Mouse (Mus musculus): Measurements from ENCODE around the gene BC029722. TPM values are rescaled to one million over a fixed set of nuclear protein-coding genes. Genes with fewer than 3 reads are reported as not detected.

Gene BC029722
- total RNA-seq, 2 experiments from 2014 or later: 185 to 198 TPM

GRCm38 (mm10) chr2:155819449-155820251, 424 bp upstream of the BC029722 start:
- peak; percentile 46 to 49 for DNase-seq

DNA sequence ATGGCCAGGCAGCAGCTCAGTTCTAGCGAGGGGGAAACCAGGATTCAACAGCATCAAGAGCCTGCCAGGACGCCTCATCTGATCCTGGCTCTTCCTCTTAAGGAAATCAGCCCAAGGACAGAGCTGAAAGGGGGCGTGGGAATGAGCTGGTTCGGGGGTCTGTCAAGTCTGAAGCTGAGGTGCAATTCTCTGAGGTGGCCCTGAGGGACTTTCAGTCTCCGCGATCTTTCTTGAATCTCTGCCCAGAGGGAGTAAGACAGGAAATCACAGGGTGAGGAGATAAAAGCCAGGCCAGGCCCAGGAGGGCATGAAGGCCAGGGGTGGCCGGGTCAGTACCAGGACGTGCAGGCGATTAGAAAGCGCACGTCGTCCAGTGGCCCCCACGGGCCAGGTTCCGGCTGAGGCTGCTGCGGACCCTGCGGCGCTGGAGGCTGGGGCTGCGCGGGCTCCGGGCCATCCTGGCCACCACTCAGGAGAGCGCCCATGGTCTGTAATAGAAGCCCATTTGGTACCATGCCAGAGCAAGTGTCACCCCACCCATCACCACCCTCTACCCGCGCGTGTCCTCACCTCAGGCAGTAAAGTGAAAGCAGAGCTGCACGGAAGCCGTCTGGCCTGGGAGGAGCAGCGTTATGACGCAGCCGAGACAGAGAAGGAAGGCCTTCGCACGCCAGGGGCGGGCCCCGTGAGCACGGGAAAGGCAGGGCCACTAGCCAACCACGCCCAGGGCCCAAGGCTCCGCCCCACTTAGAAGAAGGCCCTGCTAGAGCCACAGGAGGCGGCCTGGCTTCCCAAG, 432 bp downstream of the BC029722 start:
- peak; percentile 98 to 99 for DNase-seq

DNA sequence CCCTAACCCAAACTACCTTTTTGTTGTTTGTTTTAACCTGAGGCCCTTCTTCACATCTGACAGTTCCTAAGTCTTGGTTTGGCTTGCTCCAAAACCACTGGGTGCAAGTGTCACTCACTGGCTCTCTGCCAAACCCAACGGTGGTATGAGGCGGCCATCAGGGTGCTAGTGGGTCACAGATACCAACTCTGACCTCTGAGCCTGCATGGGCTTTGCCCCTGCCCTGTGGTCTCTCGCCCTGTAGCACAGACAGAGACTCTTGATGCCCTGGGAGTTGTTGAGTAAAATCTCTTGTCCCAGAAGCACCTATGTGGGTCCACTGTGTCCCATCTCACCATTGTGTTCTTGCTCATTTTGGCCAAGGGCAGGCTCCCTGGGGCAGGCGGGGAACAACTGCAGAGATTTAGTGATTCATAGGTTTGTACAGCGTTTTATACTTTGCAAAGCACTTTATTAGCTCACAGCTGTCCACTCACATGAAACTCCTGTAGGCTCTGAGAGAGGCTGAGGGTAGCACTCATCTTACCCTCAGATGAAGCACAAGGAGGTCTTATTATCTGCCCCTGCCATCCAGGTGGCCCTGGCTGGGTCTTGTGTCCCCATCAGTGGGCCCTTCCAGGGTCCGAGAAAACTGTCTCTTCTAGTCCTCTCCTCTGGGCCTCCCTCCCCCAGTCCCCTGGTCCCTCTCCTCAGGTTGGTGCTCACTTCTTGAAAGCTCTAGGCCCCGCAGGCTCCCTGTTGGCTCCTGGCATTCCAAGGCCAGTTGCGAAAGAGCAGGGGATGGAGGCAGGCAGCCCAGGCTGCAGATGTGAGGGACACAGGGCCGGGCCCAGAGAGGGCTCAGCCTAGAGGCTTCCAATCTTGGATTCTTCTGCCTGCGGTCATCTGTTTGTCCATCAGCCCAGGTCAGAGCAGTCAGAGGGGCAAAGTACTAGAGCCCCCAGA, 1.7 kb downstream of the BC029722 start:
- DNase-seq: peak; percentile 83 to 87

- DNase-seq: peak in 1 of 2 experiments; percentile 35
Observed at GRCm38 (mm10) chr2:155816179-155816578, 3.0 kb downstream of the BC029722 start.

DNA sequence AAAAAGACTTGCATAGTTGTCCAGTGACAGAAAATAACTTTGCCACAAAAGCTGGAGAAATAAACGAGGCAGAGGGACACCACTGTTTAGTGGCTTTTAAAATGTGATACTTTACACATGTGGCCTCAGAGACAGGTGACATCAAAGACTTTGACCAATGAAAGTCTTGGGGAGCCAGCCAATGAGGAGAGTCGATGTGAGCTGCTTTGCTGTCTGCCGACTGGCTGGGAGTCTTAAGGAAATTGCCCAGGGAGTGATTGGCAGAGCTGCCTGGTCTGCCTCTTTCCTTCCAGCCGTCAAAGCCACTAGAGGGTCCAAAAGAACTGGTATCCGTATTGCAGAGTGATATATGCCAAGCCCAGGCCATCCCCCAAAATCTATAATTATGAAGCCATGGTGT, 4.4 kb downstream of the BC029722 start:
- DNase-seq: peak in 1 of 2 experiments; percentile 38

DNA sequence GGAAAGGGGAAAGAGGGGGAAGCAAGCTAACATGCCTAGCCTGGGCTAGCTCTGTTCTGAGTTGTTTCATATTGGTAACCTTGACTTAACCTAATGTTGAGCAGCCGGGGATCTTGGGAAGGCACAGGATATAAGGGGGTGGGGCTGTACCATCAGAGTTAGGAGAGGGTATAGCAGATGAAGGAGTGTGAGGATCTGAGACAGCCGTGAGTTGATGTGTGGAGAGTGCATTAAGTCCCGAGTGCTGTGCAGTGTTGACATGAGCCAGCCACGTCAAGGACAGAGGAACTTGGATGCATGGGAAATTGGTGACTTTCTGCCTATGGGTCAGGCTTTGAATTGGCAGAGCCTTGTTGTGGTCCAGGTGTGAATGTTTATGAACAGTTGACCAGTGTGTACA, 6.6 kb downstream of the BC029722 start:
- DNase-seq: no peak

DNA sequence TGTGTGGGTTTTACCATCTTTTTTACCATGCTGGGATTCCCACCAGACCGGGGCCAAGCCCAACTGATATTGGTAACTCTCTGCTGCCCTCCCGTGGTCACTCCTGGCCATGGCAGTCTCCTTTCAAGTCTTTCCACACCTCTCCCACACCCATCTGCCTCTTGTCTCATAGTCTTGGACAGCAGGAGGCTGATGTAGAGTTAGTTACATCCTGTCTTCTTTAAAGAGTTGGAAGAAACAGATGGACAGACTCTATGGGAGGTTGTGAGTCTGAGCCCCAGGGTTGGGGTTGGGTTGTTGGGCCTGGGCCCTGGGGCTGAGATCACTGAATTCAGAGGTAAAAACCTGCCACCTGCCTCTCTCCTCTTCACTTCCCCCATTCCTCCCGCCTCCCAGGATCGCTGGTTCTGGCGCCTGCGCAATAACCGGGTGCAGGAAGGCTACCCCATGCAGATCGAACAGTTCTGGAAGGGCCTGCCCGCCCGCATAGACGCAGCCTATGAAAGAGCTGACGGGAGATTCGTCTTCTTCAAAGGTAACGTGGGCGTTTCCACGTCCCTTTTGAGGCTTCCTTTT, 7.3 kb downstream of the BC029722 start:
- DNase-seq: peak; percentile 83 to 88

- DNase-seq: peak; percentile 74 to 79
Observed at GRCm38 (mm10) chr2:155809620-155810019, 9.6 kb downstream of the BC029722 start.

DNA sequence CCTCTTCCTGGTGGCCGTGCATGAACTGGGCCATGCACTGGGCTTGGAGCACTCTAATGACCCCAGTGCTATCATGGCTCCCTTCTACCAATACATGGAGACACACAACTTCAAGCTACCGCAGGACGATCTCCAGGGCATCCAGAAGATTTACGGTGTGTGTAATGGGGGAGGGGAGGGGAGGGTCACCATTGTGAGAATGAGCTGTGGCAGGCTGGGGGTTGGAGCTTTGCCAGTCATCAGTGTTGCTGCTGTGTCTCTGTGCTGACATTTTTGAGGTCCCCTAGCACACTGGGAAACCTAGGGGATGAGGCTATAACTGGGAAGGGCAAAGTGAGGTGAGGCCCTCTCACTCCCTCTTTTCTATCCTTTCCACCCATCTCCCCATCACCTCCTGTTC, 11.8 kb downstream of the BC029722 start:
- DNase-seq: no peak

GRCm38 (mm10) chr2:155806548-155806947, 12.7 kb downstream of the BC029722 start:
- peak; percentile 86 to 90 for DNase-seq

GRCm38 (mm10) chr2:155805925-155806255, 13.3 kb downstream of the BC029722 start:
- DNase-seq: no peak

GRCm38 (mm10) chr2:155805231-155805924, 13.8 kb downstream of the BC029722 start:
- DNase-seq: peak; percentile 92

DNA sequence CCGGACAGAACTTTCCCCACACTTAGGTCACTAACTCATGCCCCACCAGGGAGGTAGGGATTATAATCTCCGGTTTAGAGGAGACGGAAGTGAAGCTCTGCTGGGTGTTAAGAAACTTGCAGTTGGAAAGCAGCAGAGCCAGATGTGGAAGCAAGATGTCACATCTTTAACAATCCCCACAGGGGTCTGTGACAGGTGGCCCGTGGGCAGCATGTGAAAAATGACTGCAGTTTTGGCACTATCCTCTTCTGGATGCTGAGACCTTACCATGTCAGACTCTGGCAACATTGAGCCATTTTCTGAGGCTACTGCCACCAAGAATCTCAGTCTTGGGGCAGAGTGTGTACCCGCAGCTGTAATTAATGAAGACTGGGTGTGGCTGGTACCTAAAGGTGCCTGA, 15.2 kb downstream of the BC029722 start:
- no peak for DNase-seq

DNA sequence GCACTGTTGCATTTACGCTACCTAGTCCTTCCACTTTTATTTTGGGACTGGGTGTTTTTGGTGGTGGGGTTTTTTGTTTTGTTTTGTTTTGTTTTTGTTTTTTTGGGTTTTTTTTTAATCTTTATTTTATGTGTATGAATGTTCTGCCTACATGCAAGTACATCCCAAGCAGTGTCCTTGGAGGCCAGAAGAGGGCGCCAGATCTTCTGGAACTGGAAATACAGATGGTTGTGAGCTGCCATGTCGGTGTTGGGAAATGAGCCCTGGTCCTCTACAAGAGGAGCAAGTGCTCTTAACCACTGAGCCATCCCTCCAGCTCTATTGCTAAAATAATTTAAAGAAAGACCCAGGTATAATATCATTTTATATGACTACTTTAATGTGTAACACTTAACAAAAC, 16.5 kb downstream of the BC029722 start:
- DNase-seq: peak; percentile 41 to 45

GRCm38 (mm10) chr2:155798613-155799012, 20.6 kb downstream of the BC029722 start:
- no peak for DNase-seq

DNA sequence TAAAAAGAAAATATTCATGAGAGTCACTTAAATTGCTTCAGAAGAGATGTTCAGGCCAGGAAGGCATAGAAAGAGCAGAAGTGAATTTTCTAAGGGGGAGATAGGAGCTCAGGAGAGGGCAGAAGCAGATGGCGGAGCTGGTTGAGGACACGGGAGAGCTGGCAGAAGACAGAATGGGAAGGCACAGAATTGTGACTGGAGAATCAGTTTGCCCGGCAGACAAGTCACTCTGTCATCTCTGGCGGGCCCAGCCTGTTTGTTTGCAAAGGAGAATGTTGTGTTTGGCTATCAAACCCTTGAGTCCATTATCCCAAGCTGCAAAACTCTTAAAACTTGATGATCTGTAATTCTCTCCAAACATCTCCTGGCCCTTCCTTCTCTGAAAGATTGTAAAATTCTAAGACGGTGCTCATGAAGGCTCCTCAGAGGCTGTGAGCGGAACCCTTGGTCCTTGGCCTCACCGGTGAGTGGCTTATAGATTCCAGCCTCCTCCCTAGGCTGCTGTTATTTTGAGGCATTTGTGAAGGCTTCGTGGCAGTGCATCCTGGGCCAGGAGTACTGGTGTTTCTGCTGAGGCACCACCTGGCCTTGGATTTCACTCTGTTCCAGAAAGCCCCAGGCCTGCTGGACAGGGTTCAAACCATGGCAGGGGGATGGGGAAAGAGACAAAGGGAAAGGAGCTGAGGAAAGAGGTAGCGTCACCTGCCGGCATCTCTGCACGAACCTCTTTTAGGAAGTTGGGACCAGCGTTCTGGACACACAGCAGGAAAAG, 24.4 kb downstream of the BC029722 start:
- no peak for DNase-seq

DNA sequence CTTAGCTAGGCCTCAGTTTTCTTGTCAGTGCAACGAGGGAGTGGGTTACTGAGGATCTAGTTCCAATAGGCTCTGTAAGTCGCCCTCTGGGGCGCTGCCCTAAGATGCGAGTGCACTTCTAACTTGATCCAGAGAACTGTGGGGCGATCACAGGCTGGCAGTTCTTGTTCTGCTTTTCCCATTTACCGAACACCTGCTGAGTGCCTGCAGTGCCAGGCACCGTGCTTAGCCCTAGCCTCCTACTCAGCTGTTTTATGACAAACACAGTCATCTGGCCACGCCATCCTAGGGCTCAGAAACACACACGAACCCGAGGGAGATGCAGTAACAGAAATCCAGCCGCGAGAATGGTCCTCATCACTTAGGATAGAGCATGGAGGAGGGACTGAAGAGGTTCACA, 26.3 kb downstream of the BC029722 start:
- DNase-seq: no peak

GRCm38 (mm10) chr2:155787949-155788931, 31.0 kb downstream of the BC029722 start:
- DNase-seq: no peak

- DNase-seq: no peak
Observed at GRCm38 (mm10) chr2:155786905-155787304, 32.3 kb downstream of the BC029722 start.

Data from adrenal gland, postnatal 36 days (tissue).